Mouse (Mus musculus): ENCODE data around the gene Rimbp3.

GRCm38 (mm10) chr16:17183003-17183402, 25.4 kb upstream of the Rimbp3 start:
- TF ChIP-seq CTCF (IDR thresholded peaks at IDR 0.05; ENCODE audit: low read depth, low read length) (no peak), POLR2A (IDR thresholded peaks at IDR 0.05; ENCODE audit: borderline replicate concordance, low read depth, low read length) (no peak)

All from bone marrow macrophage, adult 2 months (primary cell).